30 mouse cellular contexts compared by ENCODE assay signal in the genomic region with DNA sequence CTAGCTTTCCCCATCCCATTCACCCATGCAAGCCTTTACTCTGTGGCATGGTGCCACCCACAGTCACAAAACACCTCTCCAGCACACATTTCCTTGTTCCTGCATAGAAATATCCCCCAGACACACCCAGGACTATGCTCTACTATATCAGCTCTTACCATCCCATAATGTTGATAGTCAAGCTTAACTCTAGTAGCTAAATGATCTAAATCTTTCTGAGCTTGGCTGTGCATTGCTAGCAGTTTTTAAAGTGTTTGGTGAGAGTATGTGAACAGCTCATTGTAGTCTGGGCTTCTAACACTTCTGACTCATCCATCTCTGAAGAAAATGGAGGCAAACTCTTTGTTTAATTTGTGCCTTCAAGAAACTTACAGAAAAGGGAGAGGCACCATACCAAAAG.
DNase-seq lines count a peak whose midpoint lies in the region; ATAC-seq lines count a peak whose summit lies in the region.
"Had no signal": no experiment of that assay in that cellular context is flagged by ENCODE, and none has a peak within 500 bp of the region (broad histone marks: within the 10 kb centered on the region; RNA-seq: fewer than 3 reads in every experiment).

No protein-coding gene starts in this region.

- H3K4me1 ChIP-seq in midbrain, embryonic 16.5 days (ENCODE audit: control insufficient read depth, insufficient read depth, low read length): no peaks in the 10 kb centered on the region
- H3K4me1 ChIP-seq: embryonic facial prominence, embryonic 10.5 days; embryonic facial prominence, embryonic 13.5 days; forebrain, embryonic 12.5 days; forebrain, embryonic 15.5 days; heart, embryonic 10.5 days; heart, embryonic 13.5 days had no signal

- no peaks in the 10 kb centered on the region for H3K9me3 ChIP-seq in midbrain, embryonic 16.5 days (replicated peaks; ENCODE audit: control insufficient read depth, low read length, poor library complexity, severe bottlenecking)
- H3K9me3 ChIP-seq: embryonic facial prominence, embryonic 10.5 days; embryonic facial prominence, embryonic 13.5 days; forebrain, embryonic 12.5 days; forebrain, embryonic 15.5 days; heart, embryonic 10.5 days; heart, embryonic 13.5 days had no signal

- H3K36me3 ChIP-seq in midbrain, embryonic 16.5 days (ENCODE audit: control insufficient read depth, insufficient read depth, low read length): no peaks in the 10 kb centered on the region
- H3K36me3 ChIP-seq: embryonic facial prominence, embryonic 10.5 days; embryonic facial prominence, embryonic 13.5 days; forebrain, embryonic 12.5 days; forebrain, embryonic 15.5 days; G1E; heart, embryonic 10.5 days; heart, embryonic 13.5 days had no signal

- no peaks in the 10 kb centered on the region for H3K27me3 ChIP-seq in midbrain, embryonic 16.5 days (ENCODE audit: control insufficient read depth, insufficient read depth, low read depth, low read length)
- H3K27me3 ChIP-seq: CH12.LX; embryonic facial prominence, embryonic 13.5 days; forebrain, embryonic 12.5 days; forebrain, embryonic 15.5 days; heart, embryonic 13.5 days had no signal

- H3K4me2 ChIP-seq in midbrain, embryonic 16.5 days (ENCODE audit: low read length): no peak overlapping the region
- H3K4me2 ChIP-seq: embryonic facial prominence, embryonic 13.5 days; forebrain, embryonic 12.5 days; forebrain, embryonic 15.5 days; heart, embryonic 13.5 days; hindbrain, embryonic 14.5 days had no signal

- no peak overlapping the region for H3K27ac ChIP-seq in midbrain, embryonic 16.5 days (ENCODE audit: low read length)
- H3K27ac ChIP-seq: embryonic facial prominence, embryonic 10.5 days; embryonic facial prominence, embryonic 13.5 days; forebrain, embryonic 12.5 days; forebrain, embryonic 15.5 days; heart, adult 2 months; heart, embryonic 10.5 days; heart, embryonic 13.5 days; hindbrain, embryonic 14.5 days; hindbrain, postnatal 0 days had no signal

- no peak for ATAC-seq in midbrain, embryonic 16.5 days
- ATAC-seq: forebrain, embryonic 15.5 days; hindbrain, postnatal 0 days; inflammation-experienced regulatory T-cells, adult 6 months had no signal

- no peak overlapping the region for H3K9ac ChIP-seq in midbrain, embryonic 16.5 days (ENCODE audit: low read depth, low read length)
- H3K9ac ChIP-seq: embryonic facial prominence, embryonic 13.5 days; forebrain, embryonic 12.5 days; forebrain, embryonic 15.5 days; heart, embryonic 13.5 days; hindbrain, embryonic 14.5 days had no signal

- no peak overlapping the region for H3K4me3 ChIP-seq in midbrain, embryonic 16.5 days (ENCODE audit: low read depth, low read length)
- H3K4me3 ChIP-seq: embryonic facial prominence, embryonic 10.5 days; embryonic facial prominence, embryonic 13.5 days; erythroblast, embryonic 14.5 days; forebrain, embryonic 12.5 days; forebrain, embryonic 15.5 days; heart, adult 2 months; heart, embryonic 10.5 days; heart, embryonic 13.5 days had no signal

- peak; percentile 6 for DNase-seq in layer of hippocampus, adult 11-12 months (ENCODE audit: low spot score)
- DNase-seq in layer of hippocampus, postnatal 25 days (ENCODE audit: extremely low spot score in 1 of 2, low spot score in 1 of 2): no peak
- DNase-seq in right cerebral cortex, adult 18-20 months: peak; percentile 16
- DNase-seq in right cerebral cortex, postnatal 36 days (ENCODE audit: low spot score in 2 of 2): no peak
- peak; percentile 14 for DNase-seq in Muller cell, postnatal 12 days (ENCODE audit: inconsistent ontology term)
- peak; percentile 62 for DNase-seq in brain, adult 2 months (ENCODE audit: low read depth, low spot score)
- DNase-seq: adrenal gland, adult 2 months; adrenal gland, postnatal 14 days; cerebellum, adult 11-12 months; cerebellum, adult 8-10 months; cerebellum, postnatal 36 days; embryo, embryonic 11 days; gastrocnemius, postnatal 10 days; gastrocnemius, postnatal 36 days; heart, adult 2 months; heart, postnatal 14 days; heart, postnatal 4 days had no signal

Comparison
In these comparisons a context has a peak if more than half of its experiments do, and no peak if none do; other contexts are left out.
1. DNase-seq: peak in layer of hippocampus, adult 11-12 months (single experiment), right cerebral cortex, adult 18-20 months (single experiment), Muller cell, postnatal 12 days (single experiment) and brain, adult 2 months (single experiment); none in layer of hippocampus, postnatal 25 days (0 of 2) and right cerebral cortex, postnatal 36 days (0 of 2).